Mouse (Mus musculus) neural tube, embryonic 11.5 days (tissue): ENCODE data around the gene Ces2h. TPM values are rescaled to one million over a fixed set of nuclear protein-coding genes. Genes with fewer than 3 reads are reported as not detected.

ENCODE experiments used
- ATAC-seq: fragments of 200-750 bp; cut with Nextera tagmentation; 2 replicates; pipeline ENCODE4 v1.8.0; 2017; ENCODE audit warnings: moderate number of reproducible peaks, mild to moderate bottlenecking, moderate TSS enrichment, moderate library complexity; ENCODE audit not compliant: insufficient read depth, low FRiP score, low TSS enrichment
- DNase-seq: peaks from one replicate; pipeline ENCODE4 v3.0.0-alpha.2; 2015; ENCODE audit warnings: low spot score
- H3K27ac ChIP-seq: fragments of 300-500 bp; sonication (generic); 2 replicates; pipeline ENCODE4 v1.5.1; 2014; ENCODE audit warnings: low read depth, mild to moderate bottlenecking, low read length
- H3K27me3 ChIP-seq: fragments of 300-500 bp; sonication (generic); 2 replicates; pipeline ENCODE4 v1.6.1; 2014; ENCODE audit warnings: mild to moderate bottlenecking, low read length, mixed read lengths; ENCODE audit not compliant: control insufficient read depth, insufficient read depth
- H3K36me3 ChIP-seq: fragments of 300-500 bp; sonication (generic); 2 replicates; pipeline ENCODE4 v1.6.1; 2014; ENCODE audit warnings: mild to moderate bottlenecking, low read length, moderate library complexity, mixed read lengths; ENCODE audit not compliant: control insufficient read depth, insufficient read depth
- H3K4me1 ChIP-seq: fragments of 300-500 bp; sonication (generic); 2 replicates; pipeline ENCODE4 v1.6.1; 2014; ENCODE audit warnings: low read length, mixed read lengths; ENCODE audit not compliant: control insufficient read depth, insufficient read depth
- H3K4me2 ChIP-seq: fragments of 300-500 bp; sonication (generic); 2 replicates; pipeline ENCODE4 v1.6.1; 2014; ENCODE audit warnings: low read depth, mild to moderate bottlenecking, moderate library complexity
- H3K4me3 ChIP-seq: fragments of 300-500 bp; sonication (generic); 2 replicates; pipeline ENCODE4 v1.5.1; 2014; ENCODE audit warnings: low read depth, low read length
- H3K9ac ChIP-seq: fragments of 300-500 bp; sonication (generic); 2 replicates; pipeline ENCODE4 v1.6.1; 2014; ENCODE audit warnings: mild to moderate bottlenecking, low read length
- H3K9me3 ChIP-seq: fragments of 300-500 bp; sonication (generic); 2 replicates; pipeline ENCODE4 v1.6.1; 2016; ENCODE audit warnings: low read length; ENCODE audit not compliant: control insufficient read depth
- WGBS: fragments of 180-500 bp; shearing (Covaris S2); extraction: QIAGEN DNeasy Blood & Tissue Kit; methylation state at CpG from one replicate; pipeline ENCODE4 v1.1.7; 2014; 5-methylcytosine and 5-hydroxymethylcytosine counted together
- polyA plus RNA-seq: library from polyadenylated mRNA; unstranded; fragments of >200 nt; fragmentation: Nextera tagmentation; extraction: Ambion mirVana; gene quantifications from 2 replicates; pipeline ENCODE4 v1.2.1, GENCODE M21; 2014

Ces2h gene
- polyA plus RNA-seq: not detected in 2 replicates

GRCm38 (mm10) chr8:105000586-105000985 is at the start of gene Ces2h:
Gene Ces2h, plus strand, starts transcription at chr8:105000853.
- no peaks in the 10 kb centered on the region for H3K36me3 ChIP-seq
- ATAC-seq (no peak), DNase-seq (no peak)
- no peaks in the 10 kb centered on the region for H3K27me3 ChIP-seq
- no peak within 1 kb of the TSS for H3K9ac ChIP-seq
- 83% methylated on average over 7 of the region's 7 CpGs for WGBS
- H3K4me1 ChIP-seq: no peaks in the 10 kb centered on the region
- H3K27ac ChIP-seq: no peak within 1 kb of the TSS
- no peak within 1 kb of the TSS for H3K4me3 ChIP-seq
- no peaks in the 10 kb centered on the region for H3K9me3 ChIP-seq
- no peak within 1 kb of the TSS for H3K4me2 ChIP-seq

GRCm38 (mm10) chr8:104961537-104961961 is 39.1 kb upstream of the Ces2h start, which contains the start of gene Ces2g:
Gene Ces2g, plus strand, starts transcription at chr8:104961718.
- Histone ChIP-seq H3K9me3 (no peaks in the 10 kb centered on the region), H3K27ac (no peak within 1 kb of the TSS), H3K4me1 (no peaks in the 10 kb centered on the region), H3K9ac (no peak within 1 kb of the TSS), H3K4me2 (no peak within 1 kb of the TSS), H3K27me3 (no peaks in the 10 kb centered on the region), H3K36me3 (no peaks in the 10 kb centered on the region), H3K4me3 (no peak within 1 kb of the TSS)
- no peak for DNase-seq
- ATAC-seq: no peak
- 71% methylated on average over 5 of the region's 5 CpGs for WGBS

GRCm38 (mm10) chr8:104962229-104962901 is 38.3 kb upstream of the Ces2h start:
- no peaks in the 10 kb centered on the region for H3K9me3 ChIP-seq
- H3K9ac ChIP-seq: no peak overlapping the region
- H3K4me3 ChIP-seq: no peak overlapping the region
- 75% methylated on average over 8 of the region's 8 CpGs for WGBS
- no peak overlapping the region for H3K27ac ChIP-seq
- H3K4me1 ChIP-seq: no peaks in the 10 kb centered on the region
- no peaks in the 10 kb centered on the region for H3K27me3 ChIP-seq
- no peak for DNase-seq
- no peak overlapping the region for H3K4me2 ChIP-seq
- ATAC-seq: no peak
- H3K36me3 ChIP-seq: no peaks in the 10 kb centered on the region

GRCm38 (mm10) chr8:104963375-104963894 is 37.2 kb upstream of the Ces2h start:
- H3K4me1 ChIP-seq: no peaks in the 10 kb centered on the region
- H3K4me3 ChIP-seq: no peak overlapping the region
- H3K9ac ChIP-seq: no peak overlapping the region
- DNase-seq (no peak), ATAC-seq (no peak)
- no peak overlapping the region for H3K4me2 ChIP-seq
- H3K36me3 ChIP-seq: no peaks in the 10 kb centered on the region
- no peaks in the 10 kb centered on the region for H3K9me3 ChIP-seq
- 90% methylated on average over 4 of the region's 4 CpGs for WGBS
- H3K27me3 ChIP-seq: no peaks in the 10 kb centered on the region
- H3K27ac ChIP-seq: no peak overlapping the region

GRCm38 (mm10) chr8:104984126-104984525 is 16.5 kb upstream of the Ces2h start:
- no peak for ATAC-seq
- H3K9ac ChIP-seq: no peak overlapping the region
- no peaks in the 10 kb centered on the region for H3K4me1 ChIP-seq
- H3K36me3 ChIP-seq: no peaks in the 10 kb centered on the region
- no peak overlapping the region for H3K4me2 ChIP-seq
- no peaks in the 10 kb centered on the region for H3K27me3 ChIP-seq
- H3K4me3 ChIP-seq: no peak overlapping the region
- DNase-seq: no peak
- no peak overlapping the region for H3K27ac ChIP-seq
- 93% methylated on average over 5 of the region's 5 CpGs for WGBS
- H3K9me3 ChIP-seq: no peaks in the 10 kb centered on the region

GRCm38 (mm10) chr8:104984942-104985341 is 15.7 kb upstream of the Ces2h start:
- Histone ChIP-seq H3K36me3 (no peaks in the 10 kb centered on the region), H3K4me2 (no peak overlapping the region), H3K27me3 (no peaks in the 10 kb centered on the region), H3K4me1 (no peaks in the 10 kb centered on the region), H3K4me3 (no peak overlapping the region), H3K27ac (no peak overlapping the region), H3K9ac (no peak overlapping the region), H3K9me3 (no peaks in the 10 kb centered on the region)
- 95% methylated on average over 2 of the region's 2 CpGs for WGBS
- ATAC-seq (no peak), DNase-seq (no peak)

- ATAC-seq (no peak), DNase-seq (no peak)
- Histone ChIP-seq H3K9me3 (no peaks in the 10 kb centered on the region), H3K27ac (no peak overlapping the region), H3K4me3 (no peak overlapping the region), H3K27me3 (no peaks in the 10 kb centered on the region), H3K4me1 (no peaks in the 10 kb centered on the region), H3K9ac (no peak overlapping the region), H3K4me2 (no peak overlapping the region), H3K36me3 (no peaks in the 10 kb centered on the region)
- 80% methylated on average over 6 of the region's 6 CpGs for WGBS
Measured at GRCm38 (mm10) chr8:104998191-104998590, 2.5 kb upstream of the Ces2h start.

- H3K4me2 ChIP-seq: no peak overlapping the region
- H3K4me1 ChIP-seq: no peaks in the 10 kb centered on the region
- DNase-seq (no peak), ATAC-seq (no peak)
- H3K9ac ChIP-seq: no peak overlapping the region
- 91% methylated on average over 6 of the region's 6 CpGs for WGBS
- no peaks in the 10 kb centered on the region for H3K9me3 ChIP-seq
- no peak overlapping the region for H3K27ac ChIP-seq
- H3K27me3 ChIP-seq: no peaks in the 10 kb centered on the region
- H3K36me3 ChIP-seq: no peaks in the 10 kb centered on the region
- H3K4me3 ChIP-seq: no peak overlapping the region
Measured at GRCm38 (mm10) chr8:104999183-104999582, 1.5 kb upstream of the Ces2h start.

GRCm38 (mm10) chr8:105010000-105010399 is 9.3 kb downstream of the Ces2h start:
- Histone ChIP-seq H3K9me3 (0 out of 2 replicates have a peak, but pooled peaks cover 2% of the 10 kb centered on the region), H3K27ac (no peak overlapping the region), H3K4me3 (no peak overlapping the region), H3K4me2 (no peak overlapping the region), H3K9ac (no peak overlapping the region), H3K27me3 (no peaks in the 10 kb centered on the region), H3K4me1 (no peaks in the 10 kb centered on the region), H3K36me3 (no peaks in the 10 kb centered on the region)
- 86% methylated on average over 2 of the region's 2 CpGs for WGBS
- ATAC-seq (no peak), DNase-seq (no peak)
